Mouse (Mus musculus) liver, adult 2 months (tissue): ENCODE data around the gene Tmem238. TPM values are rescaled to one million over a fixed set of nuclear protein-coding genes. Genes with fewer than 3 reads are reported as not detected.
"Not testable (repeated sequence)": the region's sequence is repeated elsewhere in the genome, so short reads cannot be mapped to it uniquely, and the experiment has no call there.

ENCODE experiments used
- DNase-seq: peaks from one replicate; pipeline ENCODE4 v3.0.0-alpha.2; 2011; ENCODE audit warnings: low read depth, low spot score; ENCODE audit errors: extremely low read depth
- H3K27ac ChIP-seq: fragments of 200-500 bp; replicated peaks from 2 replicates; pipeline ENCODE4 v1.5.1; 2012; ENCODE audit warnings: low read depth, mild to moderate bottlenecking, control low read depth, inconsistent platforms, low read length; ENCODE audit not compliant: insufficient read depth
- H3K27me3 ChIP-seq: fragments of 200-500 bp; 2 replicates; pipeline ENCODE4 v1.6.1; 2012; ENCODE audit warnings: mild to moderate bottlenecking, moderate library complexity, low read length, inconsistent platforms; ENCODE audit not compliant: control insufficient read depth, insufficient read depth
- H3K36me3 ChIP-seq: fragments of 200-500 bp; 2 replicates; pipeline ENCODE4 v1.6.1; 2012; ENCODE audit warnings: low read length, inconsistent platforms; ENCODE audit not compliant: control insufficient read depth, insufficient read depth
- H3K4me1 ChIP-seq: fragments of 200-500 bp; 2 replicates; pipeline ENCODE4 v1.6.1; 2011; ENCODE audit warnings: low read length; ENCODE audit not compliant: control insufficient read depth, insufficient read depth
- H3K4me3 ChIP-seq: fragments of 200-500 bp; 2 replicates; pipeline ENCODE4 v1.5.1; 2011; ENCODE audit warnings: low read depth, mild to moderate bottlenecking, control low read depth, low read length, moderate library complexity; ENCODE audit not compliant: insufficient read depth
- H3K79me2 ChIP-seq: fragments of 200-500 bp; 2 replicates; pipeline ENCODE4 v1.6.1; 2012; ENCODE audit warnings: inconsistent platforms, mild to moderate bottlenecking, low read length, moderate library complexity; ENCODE audit not compliant: control insufficient read depth, insufficient read depth
- H3K9ac ChIP-seq: fragments of 200-500 bp; 2 replicates; pipeline ENCODE4 v1.6.1; 2012; ENCODE audit warnings: low read depth, mild to moderate bottlenecking, control low read depth, inconsistent platforms, low read length
- CTCF ChIP-seq: fragments of 200-500 bp; IDR thresholded peaks from 2 replicates; pipeline ENCODE4 v1.5.1; 2011; ENCODE audit warnings: low read depth, low read length, control low read depth
- POLR2A ChIP-seq: fragments of 200-500 bp; IDR thresholded peaks from 2 replicates; pipeline ENCODE4 v1.6.1; 2011; ENCODE audit warnings: low read length, control low read depth; ENCODE audit not compliant: insufficient read depth; ENCODE audit errors: extremely low read depth
- WGBS: fragments of 180-500 bp; shearing (Covaris S2); methylation state at CpG from one replicate; pipeline ENCODE4 v1.1.7; 2018; 5-methylcytosine and 5-hydroxymethylcytosine counted together
- polyA plus RNA-seq: library from polyadenylated mRNA; depleted of rRNA; stranded (reverse); fragments of >200 nt; gene quantifications from 2 replicates; pipeline ENCODE4 v1.2.3, GENCODE M21; 2012
- total RNA-seq: library from RNA; depleted of rRNA; stranded (reverse); fragments of >200 nt; gene quantifications from 2 replicates; pipeline ENCODE4 v1.2.3, GENCODE M21; 2014

The Tmem238 gene
- total and polyA plus RNA-seq, 2 experiments: 17.3 to 73.2 TPM

GRCm38 (mm10) chr7:4795767-4796433 lies 6.4 kb upstream of the Tmem238 start:
- Histone ChIP-seq H3K4me1 (peaks cover 5% of the 10 kb centered on the region; the same call in 1 of the 2 replicates), H3K9ac (no peak overlapping the region), H3K36me3 (peaks cover 12% of the 10 kb centered on the region; the same call in 1 of the 2 replicates), H3K27me3 (no peaks in the 10 kb centered on the region), H3K4me3 (no peak overlapping the region), H3K27ac (no peak overlapping the region), H3K79me2 (0 out of 2 replicates have a peak, but pooled peaks cover 4% of the 10 kb centered on the region)
- TF ChIP-seq POLR2A (no peak), CTCF (peak; percentile 61)
- 67% methylated on average over 7 of the region's 7 CpGs for WGBS
- DNase-seq: peak; percentile 61

GRCm38 (mm10) chr7:4794631-4795168 lies 5.2 kb upstream of the Tmem238 start:
- TF ChIP-seq CTCF (no peak), POLR2A (no peak)
- Histone ChIP-seq H3K27me3 (no peaks in the 10 kb centered on the region), H3K4me3 (no peak overlapping the region), H3K36me3 (peaks cover 12% of the 10 kb centered on the region; the same call in 1 of the 2 replicates), H3K79me2 (0 out of 2 replicates have a peak, but pooled peaks cover 4% of the 10 kb centered on the region), H3K27ac (no peak overlapping the region), H3K9ac (no peak overlapping the region), H3K4me1 (peaks cover 9% of the 10 kb centered on the region)
- DNase-seq: no peak
- WGBS: 70% methylated on average over 3 of the region's 3 CpGs

- Histone ChIP-seq H3K4me3 (peak overlapping the region; percentile 82), H3K4me1 (peaks cover 10% of the 10 kb centered on the region), H3K27ac (no peak overlapping the region), H3K79me2 (0 out of 2 replicates have a peak, but pooled peaks cover 7% of the 10 kb centered on the region), H3K9ac (peak overlapping the region; percentile 86), H3K27me3 (no peaks in the 10 kb centered on the region), H3K36me3 (peaks cover 12% of the 10 kb centered on the region; the same call in 1 of the 2 replicates)
- TF ChIP-seq POLR2A (no peak), CTCF (no peak)
- WGBS: 37% methylated on average over 4 of the region's 4 CpGs
- no peak for DNase-seq
Observed at GRCm38 (mm10) chr7:4793674-4794073, 4.2 kb upstream of the Tmem238 start.

GRCm38 (mm10) chr7:4793248-4793647 lies 3.8 kb upstream of the Tmem238 start:
- Histone ChIP-seq H3K4me1 (peaks cover 15% of the 10 kb centered on the region), H3K27ac (peak overlapping the region; percentile 65; the same call in 1 of the 2 replicates), H3K4me3 (peak overlapping the region; percentile 82), H3K36me3 (peaks cover 12% of the 10 kb centered on the region; the same call in 1 of the 2 replicates), H3K9ac (peak overlapping the region; percentile 86)
- not testable (repeated sequence) for H3K27me3 ChIP-seq, DNase-seq, H3K79me2 ChIP-seq
- under 1% methylated on average over 31 of the region's 31 CpGs for WGBS

- Histone ChIP-seq H3K27ac (peak within 1 kb of the TSS; percentile 83), H3K4me1 (peaks cover 16% of the 10 kb centered on the region), H3K9ac (peak within 1 kb of the TSS; percentile 86), H3K4me3 (peak within 1 kb of the TSS; percentile 82), H3K79me2 (peaks cover 9% of the 10 kb centered on the region; the same call in 1 of the 2 replicates), H3K27me3 (no peaks in the 10 kb centered on the region), H3K36me3 (peaks cover 12% of the 10 kb centered on the region; the same call in 1 of the 2 replicates)
- DNase-seq: peak; percentile 88
- peak; percentile 92 for TF ChIP-seq POLR2A
- no peak for TF ChIP-seq CTCF
- WGBS: under 1% methylated on average over 54 of the region's 54 CpGs
Observed at GRCm38 (mm10) chr7:4792278-4793212, 3.1 kb upstream of the Tmem238 start, which contains the start of gene Rpl28. Rpl28 (plus strand) TSS chr7:4792874.
